Mouse (Mus musculus): Measurements from ENCODE around the gene Gm43302. TPM values are rescaled to one million over a fixed set of nuclear protein-coding genes. Genes with fewer than 3 reads are reported as not detected.
"Not testable (repeated sequence)": the region's sequence is repeated elsewhere in the genome, so short reads cannot be mapped to it uniquely, and the experiment has no call there.

Gene Gm43302
- polyA plus RNA-seq, 1 experiment = 0.23 TPM

GRCm38 (mm10) chr5:105208957-105209356 is 84.5 kb downstream of the Gm43302 start:
- not testable (repeated sequence) for H3K27me3 ChIP-seq (ENCODE audit: control insufficient read depth, insufficient read depth, low read length); H3K4me1 ChIP-seq (ENCODE audit: control insufficient read depth, insufficient read depth, low read length); H3K27ac ChIP-seq (ENCODE audit: insufficient read depth, low read length); DNase-seq; H3K4me3 ChIP-seq (replicated peaks; ENCODE audit: insufficient read depth, low read depth, low read length)
- 100% methylated on average over 1 of the region's 3 CpGs for WGBS

DNA sequence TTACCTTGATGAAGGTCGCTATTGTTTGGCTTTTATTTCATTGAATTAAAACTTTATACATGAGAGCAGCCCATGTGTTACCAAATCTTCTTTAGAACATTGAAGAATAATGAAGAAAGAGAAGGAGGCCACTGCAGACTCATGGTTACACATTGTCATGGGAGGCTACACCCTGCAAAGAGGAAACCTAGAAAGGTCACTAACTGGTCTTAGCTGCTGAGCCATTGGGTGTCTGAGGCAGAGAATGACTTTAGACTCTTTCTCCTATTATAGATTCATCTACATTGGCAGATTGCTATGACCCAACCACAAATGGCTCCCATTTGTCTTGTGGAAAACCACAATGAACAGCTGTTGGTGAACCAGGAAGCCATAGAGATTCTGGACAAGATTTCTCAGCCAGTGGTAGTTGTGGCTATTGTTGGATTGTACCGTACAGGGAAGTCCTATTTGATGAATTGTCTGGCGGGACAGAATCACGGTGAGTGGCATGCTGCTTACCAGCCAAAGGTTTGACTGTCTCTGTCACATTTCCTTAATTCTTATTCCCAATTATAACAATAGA is 92.6 kb downstream of the Gm43302 start:
- H3K27me3 ChIP-seq (ENCODE audit: control insufficient read depth, insufficient read depth, low read length); H3K4me3 ChIP-seq (replicated peaks; ENCODE audit: insufficient read depth, low read depth, low read length); H3K4me1 ChIP-seq (ENCODE audit: control insufficient read depth, insufficient read depth, low read length); DNase-seq; H3K27ac ChIP-seq (ENCODE audit: insufficient read depth, low read length): not testable (repeated sequence)
- 86% methylated on average over 4 of the region's 4 CpGs for WGBS

DNA sequence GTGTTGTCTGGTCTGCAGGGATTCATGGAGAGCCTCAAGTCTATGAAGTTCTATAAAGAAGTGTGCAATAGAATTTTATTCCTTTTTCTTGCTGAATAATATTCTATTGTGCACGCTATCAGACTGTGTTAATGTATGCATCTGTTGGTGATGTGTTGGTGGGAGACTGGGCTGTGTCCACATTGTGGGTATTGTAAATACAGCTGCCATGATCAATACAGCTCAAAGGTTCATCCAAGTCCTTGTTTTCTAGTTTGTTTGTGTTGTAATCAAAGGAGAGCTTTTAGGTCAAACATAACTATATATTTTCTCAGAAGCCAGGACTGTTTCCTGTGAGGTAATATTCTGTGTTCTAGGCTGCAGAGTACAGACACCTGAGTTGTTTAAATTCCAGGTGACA is 94.3 kb downstream of the Gm43302 start:
- WGBS = 95% methylated on average over 1 of the region's 1 CpGs
- not testable (repeated sequence) for DNase-seq; H3K27ac ChIP-seq (ENCODE audit: insufficient read depth, low read length); H3K4me3 ChIP-seq (replicated peaks; ENCODE audit: insufficient read depth, low read depth, low read length); H3K27me3 ChIP-seq (ENCODE audit: control insufficient read depth, insufficient read depth, low read length); H3K4me1 ChIP-seq (ENCODE audit: control insufficient read depth, insufficient read depth, low read length)

DNA sequence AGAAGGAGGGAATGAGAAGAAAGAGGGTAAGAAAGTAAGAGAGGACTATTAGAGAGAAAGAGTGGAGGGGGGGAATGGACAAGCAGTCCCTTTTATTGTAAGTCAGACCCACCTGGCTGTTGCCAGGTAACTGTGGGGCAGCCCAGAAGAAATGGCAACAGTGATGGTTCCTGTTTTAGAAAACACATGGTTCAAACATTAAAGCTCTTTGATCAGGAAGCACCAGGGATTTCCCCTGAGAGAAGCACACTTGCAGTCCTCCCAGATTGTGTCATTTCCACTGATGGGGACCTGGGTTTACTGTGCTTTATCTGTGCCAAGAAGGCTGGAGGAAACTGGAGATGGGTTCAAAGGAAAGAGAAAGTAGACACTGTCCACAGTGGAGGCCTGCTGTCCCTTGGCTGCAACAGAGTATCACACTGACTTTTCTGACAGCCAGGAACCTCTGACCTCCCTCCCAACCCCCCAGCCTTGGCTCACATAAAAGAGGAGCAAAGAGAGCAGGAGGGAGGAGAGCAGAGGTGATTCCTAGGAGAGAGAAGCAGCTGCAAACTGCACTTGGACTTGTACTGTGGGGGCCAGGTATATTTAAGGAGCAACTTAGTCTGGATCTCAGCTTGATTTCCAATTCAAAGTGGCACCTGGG is 95.5 kb downstream of the Gm43302 start:
- not testable (repeated sequence) for H3K4me1 ChIP-seq (ENCODE audit: control insufficient read depth, insufficient read depth, low read length); DNase-seq; H3K4me3 ChIP-seq (replicated peaks; ENCODE audit: insufficient read depth, low read depth, low read length); H3K27ac ChIP-seq (ENCODE audit: insufficient read depth, low read length); H3K27me3 ChIP-seq (ENCODE audit: control insufficient read depth, insufficient read depth, low read length)

DNA sequence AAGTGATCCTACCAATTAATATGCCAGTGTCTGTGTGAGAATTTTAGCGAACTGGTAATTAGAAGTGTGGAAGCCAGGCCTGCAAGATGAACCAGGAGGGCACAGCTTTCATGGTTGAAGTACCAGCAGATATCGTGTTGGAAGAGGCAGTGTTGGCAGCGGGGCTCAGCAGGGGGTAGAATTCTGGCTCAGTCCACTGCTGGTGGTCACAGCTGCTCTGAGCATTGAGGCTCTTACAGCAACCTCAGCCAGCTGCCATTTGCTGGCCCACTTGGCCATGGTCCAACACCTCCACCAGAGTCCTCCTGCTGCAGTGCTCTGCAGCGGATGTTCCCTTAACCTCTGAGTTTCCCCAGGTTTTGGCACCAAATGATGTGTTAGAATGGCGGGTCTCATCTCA is 97.2 kb downstream of the Gm43302 start:
- not testable (repeated sequence) for DNase-seq; H3K4me1 ChIP-seq (ENCODE audit: control insufficient read depth, insufficient read depth, low read length); H3K27me3 ChIP-seq (ENCODE audit: control insufficient read depth, insufficient read depth, low read length); H3K4me3 ChIP-seq (replicated peaks; ENCODE audit: insufficient read depth, low read depth, low read length); H3K27ac ChIP-seq (ENCODE audit: insufficient read depth, low read length)
- WGBS = 26% methylated on average over 5 of the region's 5 CpGs

GRCm38 (mm10) chr5:105192536-105192935 is 101.0 kb downstream of the Gm43302 start:
- not testable (repeated sequence) for H3K4me3 ChIP-seq (replicated peaks; ENCODE audit: insufficient read depth, low read depth, low read length); H3K27me3 ChIP-seq (ENCODE audit: control insufficient read depth, insufficient read depth, low read length); H3K4me1 ChIP-seq (ENCODE audit: control insufficient read depth, insufficient read depth, low read length); DNase-seq; H3K27ac ChIP-seq (ENCODE audit: insufficient read depth, low read length)
- WGBS = 88% methylated on average over 2 of the region's 2 CpGs

- Histone ChIP-seq H3K27ac (ENCODE audit: insufficient read depth, low read length) (no peak overlapping the region), H3K4me1 (ENCODE audit: control insufficient read depth, insufficient read depth, low read length) (no peaks in the 10 kb centered on the region), H3K27me3 (ENCODE audit: control insufficient read depth, insufficient read depth, low read length) (no peaks in the 10 kb centered on the region), H3K4me3 (replicated peaks; ENCODE audit: insufficient read depth, low read depth, low read length) (no peak overlapping the region)
- TF ChIP-seq CTCF (IDR thresholded peaks at IDR 0.05; ENCODE audit: borderline replicate concordance, insufficient read depth, low read depth, low read length) (no peak), POLR2A (IDR thresholded peaks at IDR 0.05; ENCODE audit: borderline replicate concordance, insufficient read depth, low read length) (no peak)
- DNase-seq = no peak
Measured at GRCm38 (mm10) chr5:105181446-105181845, 112.0 kb downstream of the Gm43302 start.

Other genes starting within 250 kb of the Gm43302 start
- 2.3 and 2.6 TPM in 2 replicates for gene Gbp9, start 154.2 kb downstream of the Gm43302 start, polyA plus RNA-seq (2012; rRNA removed)
- gene Gbp8, start 154.2 kb downstream of the Gm43302 start, polyA plus RNA-seq (2012; rRNA removed) = 0.08 and 0.11 TPM in 2 replicates
- gene Gbp4, start 154.1 kb downstream of the Gm43302 start, polyA plus RNA-seq (2012; rRNA removed) = 2.2 and 2.9 TPM in 2 replicates
- gene Gbp10, start 54.2 kb downstream of the Gm43302 start, polyA plus RNA-seq (2012; rRNA removed) = 0.29 and 0.51 TPM in 2 replicates
- 2.2 and 2.7 TPM in 2 replicates for gene Gbp6, start within 50 bp of the Gm43302 start, polyA plus RNA-seq (2012; rRNA removed)
- gene Lrrc8b, start 122.1 kb upstream of the Gm43302 start, polyA plus RNA-seq (2012; rRNA removed) = 23.4 and 23.6 TPM in 2 replicates
- 7.4 and 7.9 TPM in 2 replicates for gene Lrrc8c, start 225.7 kb upstream of the Gm43302 start, polyA plus RNA-seq (2012; rRNA removed)